Mouse (Mus musculus): ENCODE measurements around the gene Abcg3.
"Not testable (repeated sequence)": the region's sequence is repeated elsewhere in the genome, so short reads cannot be mapped to it uniquely, and the experiment has no call there.

Abcg3 gene

GRCm38 (mm10) chr5:104982535-104982934, at the start of gene Abcg3:
Gene Abcg3, minus strand, starts transcription at chr5:104982718.
- DNase-seq, result no peak

DNA sequence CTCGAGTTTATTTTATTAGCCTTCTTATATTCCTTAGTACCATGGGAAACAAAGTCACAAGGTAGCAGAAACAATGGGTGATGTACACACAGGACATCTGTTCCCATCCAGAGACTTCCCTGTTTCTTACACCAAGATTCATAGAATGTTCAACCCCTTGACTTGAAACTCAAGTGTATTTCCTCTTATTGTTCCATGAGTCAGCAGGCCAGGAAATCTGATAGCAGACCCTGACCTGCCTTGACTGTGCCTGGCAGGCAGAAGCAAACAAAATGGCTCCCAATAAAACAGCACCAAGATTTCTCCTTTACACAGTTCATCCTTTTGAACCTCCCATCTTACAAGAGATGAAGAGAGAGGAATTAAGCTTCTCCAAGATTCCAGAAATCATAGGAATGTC, 30.0 kb upstream of the Abcg3 start:
- DNase-seq, result no peak

DNA sequence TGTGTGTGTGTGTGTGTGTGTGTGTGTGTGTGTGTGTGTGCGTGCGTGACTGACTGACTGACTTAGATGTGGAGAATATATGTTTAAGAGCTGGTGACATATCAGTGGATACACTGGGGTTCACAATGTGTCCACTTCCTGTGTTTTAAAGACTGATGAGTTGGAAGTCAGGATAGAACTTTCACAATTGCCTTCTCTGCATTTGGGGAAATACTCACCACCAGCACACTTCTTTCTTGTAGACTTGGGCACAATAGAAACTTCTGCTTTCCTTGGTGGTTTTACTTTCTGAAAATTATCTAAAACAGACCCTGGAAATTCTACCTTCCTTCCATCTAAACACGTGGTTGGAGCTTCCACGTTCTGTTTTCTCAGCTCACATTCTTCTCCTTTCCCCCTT, 29.1 kb upstream of the Abcg3 start:
- no peak for DNase-seq

GRCm38 (mm10) chr5:105010376-105010775, 27.9 kb upstream of the Abcg3 start:
- no peak for DNase-seq

- DNase-seq, result peak; percentile 38 to 49
Measured at GRCm38 (mm10) chr5:104989411-104989810, 6.9 kb upstream of the Abcg3 start.

DNA sequence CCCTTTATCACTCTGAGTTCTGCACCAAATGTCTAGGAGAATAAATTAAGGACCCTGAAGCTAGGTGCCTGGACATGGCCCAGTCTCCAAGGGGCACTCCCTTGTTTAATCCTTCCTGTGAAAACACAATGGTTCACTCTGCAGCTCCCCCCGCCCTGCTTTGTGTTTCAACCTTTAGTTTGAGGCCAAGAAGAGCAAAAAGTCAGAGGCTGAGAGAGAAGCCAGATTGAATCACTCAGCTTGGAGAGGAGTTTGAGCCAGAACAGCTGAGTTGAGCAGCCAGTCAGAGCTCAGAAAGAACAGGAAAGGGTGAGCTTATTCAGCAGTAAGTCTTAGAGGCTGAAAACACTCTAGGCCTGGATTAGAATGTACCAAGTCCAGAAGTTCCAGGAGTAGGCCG, 5.5 kb upstream of the Abcg3 start:
- no peak for DNase-seq

DNA sequence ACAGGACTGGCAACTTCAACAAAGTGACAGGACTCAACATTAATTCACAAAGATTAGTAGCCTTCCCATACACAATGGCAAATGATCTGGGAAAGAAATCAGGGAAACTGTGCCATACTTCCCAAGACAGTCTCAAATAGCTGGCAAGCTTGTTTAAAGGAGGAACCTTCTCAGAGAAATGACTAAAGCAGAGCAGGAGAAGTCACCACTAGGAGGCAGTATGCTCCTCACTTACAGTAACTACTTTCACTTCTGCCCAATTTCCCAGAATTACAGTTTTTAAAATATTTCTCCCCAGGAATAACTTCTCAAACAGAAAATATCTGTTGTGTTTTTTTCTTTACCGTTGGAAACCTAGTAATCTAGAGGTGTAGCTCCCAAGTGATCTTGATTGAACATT, 4.2 kb upstream of the Abcg3 start:
- DNase-seq, result peak; percentile 47 to 48

- DNase-seq, result no peak
Measured at GRCm38 (mm10) chr5:104979040-104979513, 3.4 kb downstream of the Abcg3 start.

GRCm38 (mm10) chr5:104958141-104958793, 24.3 kb downstream of the Abcg3 start:
- DNase-seq, result no peak

- DNase-seq, result no peak
Measured at GRCm38 (mm10) chr5:104955208-104955607, 27.3 kb downstream of the Abcg3 start.

GRCm38 (mm10) chr5:104946951-104947350, 35.6 kb downstream of the Abcg3 start:
- no peak for DNase-seq

- DNase-seq, result no peak
Measured at GRCm38 (mm10) chr5:104934148-104934547, 48.4 kb downstream of the Abcg3 start.

DNA sequence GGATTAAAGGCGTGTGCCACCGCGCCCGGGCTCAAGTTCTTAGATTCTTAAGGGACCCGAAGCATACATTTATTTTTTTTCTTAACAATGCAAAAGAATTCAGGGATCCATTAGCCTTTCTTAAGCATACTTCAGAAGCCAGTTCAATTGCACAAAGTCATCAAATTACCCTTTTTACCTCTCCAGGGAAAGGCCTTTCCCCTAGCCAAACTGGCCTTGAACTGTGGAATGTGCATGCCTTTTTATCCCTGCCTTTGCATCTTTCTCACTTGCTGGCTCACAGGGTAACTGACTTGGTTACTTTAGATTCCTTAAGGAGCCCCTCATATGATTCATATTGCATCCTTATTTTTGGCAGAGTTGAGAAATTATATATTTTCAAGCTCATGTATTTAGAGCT, 76.0 kb downstream of the Abcg3 start:
- not testable (repeated sequence) for DNase-seq

Measured in cerebellum, postnatal 14 days (tissue).